Mouse (Mus musculus): ENCODE measurements around the gene Ccnd3. TPM values are rescaled to one million over a fixed set of nuclear protein-coding genes. Genes with fewer than 3 reads are reported as not detected.
A peak's percentile ranks its signal among the peaks of the same experiment; 100 is the strongest.

The Ccnd3 gene
- polyA plus RNA-seq, 1 experiment from 2014 or later, result 371 TPM

- H3K9me3 ChIP-seq (ENCODE audit: control insufficient read depth, low read length), result no peaks in the 10 kb centered on the region
- WGBS, result 39% methylated on average over 9 of the region's 9 CpGs
- peaks cover 3% of the 10 kb centered on the region; the same call in 1 of the 2 replicates for H3K27me3 ChIP-seq (replicated peaks; ENCODE audit: control insufficient read depth, insufficient read depth, low read length)
- H3K27ac ChIP-seq (ENCODE audit: low read length), result no peak overlapping the region
- H3K36me3 ChIP-seq (ENCODE audit: control insufficient read depth, insufficient read depth, low read length), result 0 out of 2 replicates have a peak, but pooled peaks cover 2% of the 10 kb centered on the region
- H3K9ac ChIP-seq (ENCODE audit: low read depth, low read length), result no peak overlapping the region
- no peak overlapping the region for H3K4me2 ChIP-seq (ENCODE audit: low read depth, low read length)
- ATAC-seq, result no peak
- no peak overlapping the region for H3K4me3 ChIP-seq (ENCODE audit: low read length)
- peaks cover 52% of the 10 kb centered on the region for H3K4me1 ChIP-seq (ENCODE audit: control insufficient read depth, insufficient read depth, low read length)
Observed at GRCm38 (mm10) chr17:47466284-47466683, 38.6 kb upstream of the Ccnd3 start.

GRCm38 (mm10) chr17:47467659-47468058, 37.2 kb upstream of the Ccnd3 start:
- no peak overlapping the region for H3K27ac ChIP-seq (ENCODE audit: low read length)
- peaks cover 3% of the 10 kb centered on the region; the same call in 1 of the 2 replicates for H3K27me3 ChIP-seq (replicated peaks; ENCODE audit: control insufficient read depth, insufficient read depth, low read length)
- H3K9ac ChIP-seq (ENCODE audit: low read depth, low read length), result no peak overlapping the region
- 0 out of 2 replicates have a peak, but pooled peaks cover 2% of the 10 kb centered on the region for H3K36me3 ChIP-seq (ENCODE audit: control insufficient read depth, insufficient read depth, low read length)
- ATAC-seq, result no peak
- WGBS, result 72% methylated on average over 11 of the region's 11 CpGs
- no peaks in the 10 kb centered on the region for H3K9me3 ChIP-seq (ENCODE audit: control insufficient read depth, low read length)
- H3K4me1 ChIP-seq (ENCODE audit: control insufficient read depth, insufficient read depth, low read length), result peaks cover 44% of the 10 kb centered on the region
- no peak overlapping the region for H3K4me2 ChIP-seq (ENCODE audit: low read depth, low read length)
- H3K4me3 ChIP-seq (ENCODE audit: low read length), result no peak overlapping the region

GRCm38 (mm10) chr17:47468063-47468462, 36.8 kb upstream of the Ccnd3 start:
- 0 out of 2 replicates have a peak, but pooled peaks cover 2% of the 10 kb centered on the region for H3K36me3 ChIP-seq (ENCODE audit: control insufficient read depth, insufficient read depth, low read length)
- 30% methylated on average over 14 of the region's 14 CpGs for WGBS
- H3K27ac ChIP-seq (ENCODE audit: low read length), result no peak overlapping the region
- ATAC-seq, result no peak
- peak overlapping the region; percentile 54 for H3K9ac ChIP-seq (ENCODE audit: low read depth, low read length)
- no peaks in the 10 kb centered on the region for H3K9me3 ChIP-seq (ENCODE audit: control insufficient read depth, low read length)
- peaks cover 3% of the 10 kb centered on the region; the same call in 1 of the 2 replicates for H3K27me3 ChIP-seq (replicated peaks; ENCODE audit: control insufficient read depth, insufficient read depth, low read length)
- peaks cover 42% of the 10 kb centered on the region for H3K4me1 ChIP-seq (ENCODE audit: control insufficient read depth, insufficient read depth, low read length)
- H3K4me2 ChIP-seq (ENCODE audit: low read depth, low read length), result peak overlapping the region; percentile 39
- H3K4me3 ChIP-seq (ENCODE audit: low read length), result peak overlapping the region; percentile 31

GRCm38 (mm10) chr17:47468466-47468865, 36.4 kb upstream of the Ccnd3 start:
- Histone ChIP-seq H3K27ac (ENCODE audit: low read length) (no peak overlapping the region), H3K9ac (ENCODE audit: low read depth, low read length) (peak overlapping the region; percentile 54), H3K4me3 (ENCODE audit: low read length) (peak overlapping the region; percentile 31), H3K27me3 (replicated peaks; ENCODE audit: control insufficient read depth, insufficient read depth, low read length) (peaks cover 3% of the 10 kb centered on the region; the same call in 1 of the 2 replicates), H3K4me2 (ENCODE audit: low read depth, low read length) (peak overlapping the region; percentile 39), H3K36me3 (ENCODE audit: control insufficient read depth, insufficient read depth, low read length) (0 out of 2 replicates have a peak, but pooled peaks cover 2% of the 10 kb centered on the region), H3K9me3 (ENCODE audit: control insufficient read depth, low read length) (no peaks in the 10 kb centered on the region), H3K4me1 (ENCODE audit: control insufficient read depth, insufficient read depth, low read length) (peaks cover 40% of the 10 kb centered on the region)
- no peak for ATAC-seq
- 31% methylated on average over 34 of the region's 34 CpGs for WGBS

- no peak overlapping the region for H3K4me2 ChIP-seq (ENCODE audit: low read depth, low read length)
- H3K36me3 ChIP-seq (ENCODE audit: control insufficient read depth, insufficient read depth, low read length), result 0 out of 2 replicates have a peak, but pooled peaks cover 2% of the 10 kb centered on the region
- H3K27ac ChIP-seq (ENCODE audit: low read length), result no peak overlapping the region
- H3K4me3 ChIP-seq (ENCODE audit: low read length), result no peak overlapping the region
- 84% methylated on average over 4 of the region's 4 CpGs for WGBS
- H3K4me1 ChIP-seq (ENCODE audit: control insufficient read depth, insufficient read depth, low read length), result peaks cover 31% of the 10 kb centered on the region
- ATAC-seq, result no peak
- peaks cover 3% of the 10 kb centered on the region; the same call in 1 of the 2 replicates for H3K27me3 ChIP-seq (replicated peaks; ENCODE audit: control insufficient read depth, insufficient read depth, low read length)
- no peak overlapping the region for H3K9ac ChIP-seq (ENCODE audit: low read depth, low read length)
- H3K9me3 ChIP-seq (ENCODE audit: control insufficient read depth, low read length), result no peaks in the 10 kb centered on the region
Observed at GRCm38 (mm10) chr17:47469642-47470041, 35.2 kb upstream of the Ccnd3 start.

GRCm38 (mm10) chr17:47470121-47470520, 34.7 kb upstream of the Ccnd3 start:
- peaks cover 26% of the 10 kb centered on the region for H3K4me1 ChIP-seq (ENCODE audit: control insufficient read depth, insufficient read depth, low read length)
- no peak overlapping the region for H3K4me3 ChIP-seq (ENCODE audit: low read length)
- ATAC-seq, result no peak
- H3K4me2 ChIP-seq (ENCODE audit: low read depth, low read length), result no peak overlapping the region
- H3K27me3 ChIP-seq (replicated peaks; ENCODE audit: control insufficient read depth, insufficient read depth, low read length), result peaks cover 3% of the 10 kb centered on the region; the same call in 1 of the 2 replicates
- H3K36me3 ChIP-seq (ENCODE audit: control insufficient read depth, insufficient read depth, low read length), result 0 out of 2 replicates have a peak, but pooled peaks cover 2% of the 10 kb centered on the region
- WGBS, result 86% methylated on average over 4 of the region's 4 CpGs
- no peak overlapping the region for H3K27ac ChIP-seq (ENCODE audit: low read length)
- no peaks in the 10 kb centered on the region for H3K9me3 ChIP-seq (ENCODE audit: control insufficient read depth, low read length)
- no peak overlapping the region for H3K9ac ChIP-seq (ENCODE audit: low read depth, low read length)

GRCm38 (mm10) chr17:47470686-47471085, 34.2 kb upstream of the Ccnd3 start:
- Histone ChIP-seq H3K9ac (ENCODE audit: low read depth, low read length) (no peak overlapping the region), H3K9me3 (ENCODE audit: control insufficient read depth, low read length) (no peaks in the 10 kb centered on the region), H3K27ac (ENCODE audit: low read length) (peak overlapping the region; percentile 40; the same call in 1 of the 2 replicates), H3K36me3 (ENCODE audit: control insufficient read depth, insufficient read depth, low read length) (0 out of 2 replicates have a peak, but pooled peaks cover 2% of the 10 kb centered on the region), H3K4me1 (ENCODE audit: control insufficient read depth, insufficient read depth, low read length) (peaks cover 22% of the 10 kb centered on the region), H3K4me3 (ENCODE audit: low read length) (no peak overlapping the region), H3K4me2 (ENCODE audit: low read depth, low read length) (no peak overlapping the region), H3K27me3 (replicated peaks; ENCODE audit: control insufficient read depth, insufficient read depth, low read length) (peaks cover 3% of the 10 kb centered on the region; the same call in 1 of the 2 replicates)
- no peak for ATAC-seq
- 68% methylated on average over 5 of the region's 5 CpGs for WGBS

- Histone ChIP-seq H3K36me3 (ENCODE audit: control insufficient read depth, insufficient read depth, low read length) (0 out of 2 replicates have a peak, but pooled peaks cover 2% of the 10 kb centered on the region), H3K9me3 (ENCODE audit: control insufficient read depth, low read length) (no peaks in the 10 kb centered on the region), H3K4me1 (ENCODE audit: control insufficient read depth, insufficient read depth, low read length) (peaks cover 16% of the 10 kb centered on the region; the same call in 1 of the 2 replicates), H3K27ac (ENCODE audit: low read length) (no peak overlapping the region), H3K9ac (ENCODE audit: low read depth, low read length) (0 out of 2 replicates have a peak overlapping the region, but pooled peaks have one; percentile 6), H3K27me3 (replicated peaks; ENCODE audit: control insufficient read depth, insufficient read depth, low read length) (peaks cover 3% of the 10 kb centered on the region; the same call in 1 of the 2 replicates), H3K4me3 (ENCODE audit: low read length) (no peak overlapping the region), H3K4me2 (ENCODE audit: low read depth, low read length) (no peak overlapping the region)
- WGBS, result 28% methylated on average over 15 of the region's 15 CpGs
- ATAC-seq, result no peak
Observed at GRCm38 (mm10) chr17:47472435-47473350, 32.2 kb upstream of the Ccnd3 start.

- Histone ChIP-seq H3K4me1 (ENCODE audit: control insufficient read depth, insufficient read depth, low read length) (peaks cover 10% of the 10 kb centered on the region; the same call in 1 of the 2 replicates), H3K9me3 (ENCODE audit: control insufficient read depth, low read length) (no peaks in the 10 kb centered on the region), H3K4me3 (ENCODE audit: low read length) (no peak overlapping the region), H3K36me3 (ENCODE audit: control insufficient read depth, insufficient read depth, low read length) (0 out of 2 replicates have a peak, but pooled peaks cover 2% of the 10 kb centered on the region), H3K4me2 (ENCODE audit: low read depth, low read length) (no peak overlapping the region), H3K9ac (ENCODE audit: low read depth, low read length) (no peak overlapping the region), H3K27ac (ENCODE audit: low read length) (no peak overlapping the region), H3K27me3 (replicated peaks; ENCODE audit: control insufficient read depth, insufficient read depth, low read length) (peaks cover under 1% of the 10 kb centered on the region; the same call in 1 of the 2 replicates)
- 24% methylated on average over 8 of the region's 8 CpGs for WGBS
- no peak; the same call in 1 of the 2 replicates for ATAC-seq
Observed at GRCm38 (mm10) chr17:47473434-47473974, 31.3 kb upstream of the Ccnd3 start.
